Mouse (Mus musculus) lung, postnatal 0 days (tissue): ENCODE data around the gene Rph3a.

Experiments used
- CTCF ChIP-seq: IDR thresholded peaks from 2 replicates; pipeline ENCODE4 v1.5.1; 2016; ENCODE audit warnings: antibody characterized with exemption, mild to moderate bottlenecking
- EP300 ChIP-seq: IDR thresholded peaks from 2 replicates; pipeline ENCODE4 v1.6.1; 2016; ENCODE audit warnings: antibody characterized with exemption, mild to moderate bottlenecking, control low read depth

DNA sequence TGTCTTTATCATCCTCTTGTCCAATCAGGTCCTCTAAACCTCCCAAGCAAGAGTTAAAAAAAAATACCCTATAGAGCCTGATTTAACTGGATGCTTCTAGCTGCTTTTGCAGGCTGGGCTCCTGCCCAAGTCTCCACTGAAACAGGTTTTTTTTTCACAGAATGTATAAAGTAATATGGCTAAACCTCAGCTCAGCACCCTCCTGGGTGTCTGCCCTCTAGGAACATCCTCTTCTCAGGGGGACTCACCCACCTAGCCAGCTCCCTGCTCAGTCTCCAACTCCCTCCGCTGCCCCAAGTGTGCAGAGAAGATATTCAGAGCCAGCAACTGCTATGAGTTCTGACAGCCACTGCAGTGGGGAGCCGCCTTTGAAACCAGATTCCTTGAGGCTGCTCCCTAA is 2.1 kb upstream of the Rph3a start:
- TF ChIP-seq CTCF (no peak), EP300 (no peak)
